Mouse (Mus musculus): ENCODE measurements around the gene Dll3. TPM values are rescaled to one million over a fixed set of nuclear protein-coding genes. Genes with fewer than 3 reads are reported as not detected.

The Dll3 gene
- polyA plus RNA-seq, 1 experiment from 2014 or later, result 16.3 TPM

GRCm38 (mm10) chr7:28290638-28291590 is 11.1 kb downstream of the Dll3 start, which contains the start of gene Selenov:
TSS of gene Selenov (minus strand) at chr7:28291186.
- H3K9me3 ChIP-seq (replicated peaks; ENCODE audit: control insufficient read depth, low read length), result no peaks in the 10 kb centered on the region
- ATAC-seq (peak; percentile 23; the same call in 1 of the 2 replicates), DNase-seq (ENCODE audit: low spot score) (peak; percentile 61)
- WGBS, result under 1% methylated on average over 50 of the region's 52 CpGs
- peak within 1 kb of the TSS; percentile 9 for H3K4me3 ChIP-seq (ENCODE audit: low read depth, low read length)
- H3K4me2 ChIP-seq (ENCODE audit: low read length), result peak within 1 kb of the TSS; percentile 44
- H3K36me3 ChIP-seq (ENCODE audit: control insufficient read depth, insufficient read depth, low read length), result no peaks in the 10 kb centered on the region
- no peak within 1 kb of the TSS for H3K27ac ChIP-seq (ENCODE audit: low read depth, low read length)
- H3K4me1 ChIP-seq (ENCODE audit: control insufficient read depth, insufficient read depth, low read length), result peaks cover 8% of the 10 kb centered on the region
- H3K27me3 ChIP-seq (replicated peaks; ENCODE audit: control insufficient read depth, insufficient read depth, low read length), result peaks cover 49% of the 10 kb centered on the region
- H3K9ac ChIP-seq (ENCODE audit: low read length), result peak within 1 kb of the TSS; percentile 17; the same call in 1 of the 2 replicates

- Histone ChIP-seq H3K4me3 (ENCODE audit: low read depth, low read length) (peak overlapping the region; percentile 9), H3K36me3 (ENCODE audit: control insufficient read depth, insufficient read depth, low read length) (no peaks in the 10 kb centered on the region), H3K9ac (ENCODE audit: low read length) (peak overlapping the region; percentile 17; the same call in 1 of the 2 replicates), H3K27me3 (replicated peaks; ENCODE audit: control insufficient read depth, insufficient read depth, low read length) (peaks cover 47% of the 10 kb centered on the region), H3K4me2 (ENCODE audit: low read length) (peak overlapping the region; percentile 44), H3K4me1 (ENCODE audit: control insufficient read depth, insufficient read depth, low read length) (peaks cover 8% of the 10 kb centered on the region), H3K9me3 (replicated peaks; ENCODE audit: control insufficient read depth, low read length) (no peaks in the 10 kb centered on the region), H3K27ac (ENCODE audit: low read depth, low read length) (no peak overlapping the region)
- peak; percentile 42 for DNase-seq (ENCODE audit: low spot score)
- WGBS, result 2% methylated on average over 17 of the region's 18 CpGs
- no peak for ATAC-seq
Measured at GRCm38 (mm10) chr7:28290165-28290564, 11.9 kb downstream of the Dll3 start.

GRCm38 (mm10) chr7:28280630-28281029 is 21.4 kb downstream of the Dll3 start:
- Histone ChIP-seq H3K4me1 (ENCODE audit: control insufficient read depth, insufficient read depth, low read length) (peaks cover 8% of the 10 kb centered on the region; the same call in 1 of the 2 replicates), H3K4me3 (ENCODE audit: low read depth, low read length) (no peak overlapping the region), H3K9me3 (replicated peaks; ENCODE audit: control insufficient read depth, low read length) (no peaks in the 10 kb centered on the region), H3K36me3 (ENCODE audit: control insufficient read depth, insufficient read depth, low read length) (0 out of 2 replicates have a peak, but pooled peaks cover 4% of the 10 kb centered on the region), H3K27ac (ENCODE audit: low read depth, low read length) (no peak overlapping the region), H3K4me2 (ENCODE audit: low read length) (no peak overlapping the region), H3K27me3 (replicated peaks; ENCODE audit: control insufficient read depth, insufficient read depth, low read length) (no peaks in the 10 kb centered on the region), H3K9ac (ENCODE audit: low read length) (no peak overlapping the region)
- WGBS, result 85% methylated on average over 7 of the region's 7 CpGs
- DNase-seq (ENCODE audit: low spot score), result no peak
- ATAC-seq, result no peak

- peak overlapping the region; percentile 81 for H3K27ac ChIP-seq (ENCODE audit: low read depth, low read length)
- DNase-seq (ENCODE audit: low spot score), result no peak
- H3K4me3 ChIP-seq (ENCODE audit: low read depth, low read length), result peak overlapping the region; percentile 69
- peaks cover 8% of the 10 kb centered on the region; the same call in 1 of the 2 replicates for H3K4me1 ChIP-seq (ENCODE audit: control insufficient read depth, insufficient read depth, low read length)
- H3K27me3 ChIP-seq (replicated peaks; ENCODE audit: control insufficient read depth, insufficient read depth, low read length), result no peaks in the 10 kb centered on the region
- peak overlapping the region; percentile 92 for H3K9ac ChIP-seq (ENCODE audit: low read length)
- H3K9me3 ChIP-seq (replicated peaks; ENCODE audit: control insufficient read depth, low read length), result no peaks in the 10 kb centered on the region
- no peak for ATAC-seq
- 82% methylated on average over 7 of the region's 7 CpGs for WGBS
- H3K36me3 ChIP-seq (ENCODE audit: control insufficient read depth, insufficient read depth, low read length), result peaks cover 4% of the 10 kb centered on the region; the same call in 1 of the 2 replicates
- peak overlapping the region; percentile 89 for H3K4me2 ChIP-seq (ENCODE audit: low read length)
Measured at GRCm38 (mm10) chr7:28278279-28278652, 23.8 kb downstream of the Dll3 start.

GRCm38 (mm10) chr7:28277615-28278278 is 24.3 kb downstream of the Dll3 start, which contains the start of gene Eid2b:
TSS of gene Eid2b (plus strand) at chr7:28277739.
- no peaks in the 10 kb centered on the region for H3K27me3 ChIP-seq (replicated peaks; ENCODE audit: control insufficient read depth, insufficient read depth, low read length)
- H3K4me2 ChIP-seq (ENCODE audit: low read length), result peak within 1 kb of the TSS; percentile 89
- peaks cover 9% of the 10 kb centered on the region; the same call in 1 of the 2 replicates for H3K36me3 ChIP-seq (ENCODE audit: control insufficient read depth, insufficient read depth, low read length)
- peaks cover 8% of the 10 kb centered on the region; the same call in 1 of the 2 replicates for H3K4me1 ChIP-seq (ENCODE audit: control insufficient read depth, insufficient read depth, low read length)
- peak within 1 kb of the TSS; percentile 81 for H3K27ac ChIP-seq (ENCODE audit: low read depth, low read length)
- ATAC-seq, result peak; percentile 80
- DNase-seq (ENCODE audit: low spot score), result peak; percentile 95
- WGBS, result 3% methylated on average over 68 of the region's 68 CpGs
- peak within 1 kb of the TSS; percentile 69 for H3K4me3 ChIP-seq (ENCODE audit: low read depth, low read length)
- H3K9ac ChIP-seq (ENCODE audit: low read length), result peak within 1 kb of the TSS; percentile 92
- H3K9me3 ChIP-seq (replicated peaks; ENCODE audit: control insufficient read depth, low read length), result no peaks in the 10 kb centered on the region

GRCm38 (mm10) chr7:28277237-28277614 is 24.8 kb downstream of the Dll3 start:
- 0 out of 2 replicates have a peak, but pooled peaks have one; percentile 32 for ATAC-seq
- 59% methylated on average over 8 of the region's 8 CpGs for WGBS
- H3K4me1 ChIP-seq (ENCODE audit: control insufficient read depth, insufficient read depth, low read length), result peaks cover 8% of the 10 kb centered on the region; the same call in 1 of the 2 replicates
- H3K4me2 ChIP-seq (ENCODE audit: low read length), result no peak overlapping the region
- peaks cover 9% of the 10 kb centered on the region; the same call in 1 of the 2 replicates for H3K36me3 ChIP-seq (ENCODE audit: control insufficient read depth, insufficient read depth, low read length)
- H3K27ac ChIP-seq (ENCODE audit: low read depth, low read length), result no peak overlapping the region
- no peak overlapping the region for H3K9ac ChIP-seq (ENCODE audit: low read length)
- DNase-seq (ENCODE audit: low spot score), result no peak
- no peaks in the 10 kb centered on the region for H3K9me3 ChIP-seq (replicated peaks; ENCODE audit: control insufficient read depth, low read length)
- no peaks in the 10 kb centered on the region for H3K27me3 ChIP-seq (replicated peaks; ENCODE audit: control insufficient read depth, insufficient read depth, low read length)
- no peak overlapping the region for H3K4me3 ChIP-seq (ENCODE audit: low read depth, low read length)

GRCm38 (mm10) chr7:28271761-28272160 is 30.3 kb downstream of the Dll3 start:
- H3K9me3 ChIP-seq (replicated peaks; ENCODE audit: control insufficient read depth, low read length), result no peaks in the 10 kb centered on the region
- peaks cover 13% of the 10 kb centered on the region for H3K36me3 ChIP-seq (ENCODE audit: control insufficient read depth, insufficient read depth, low read length)
- no peak overlapping the region for H3K4me3 ChIP-seq (ENCODE audit: low read depth, low read length)
- WGBS, result 69% methylated on average over 3 of the region's 3 CpGs
- H3K9ac ChIP-seq (ENCODE audit: low read length), result no peak overlapping the region
- H3K4me2 ChIP-seq (ENCODE audit: low read length), result no peak overlapping the region
- peaks cover 8% of the 10 kb centered on the region for H3K4me1 ChIP-seq (ENCODE audit: control insufficient read depth, insufficient read depth, low read length)
- no peak overlapping the region for H3K27ac ChIP-seq (ENCODE audit: low read depth, low read length)
- ATAC-seq, result no peak
- H3K27me3 ChIP-seq (replicated peaks; ENCODE audit: control insufficient read depth, insufficient read depth, low read length), result no peaks in the 10 kb centered on the region
- no peak for DNase-seq (ENCODE audit: low spot score)

- no peak overlapping the region for H3K4me3 ChIP-seq (ENCODE audit: low read depth, low read length)
- DNase-seq (ENCODE audit: low spot score) (no peak), ATAC-seq (no peak)
- H3K27me3 ChIP-seq (replicated peaks; ENCODE audit: control insufficient read depth, insufficient read depth, low read length), result no peaks in the 10 kb centered on the region
- H3K4me1 ChIP-seq (ENCODE audit: control insufficient read depth, insufficient read depth, low read length), result peaks cover 8% of the 10 kb centered on the region
- 96% methylated on average over 12 of the region's 12 CpGs for whole genome bisulfite sequencing
- H3K27ac ChIP-seq (ENCODE audit: low read depth, low read length), result no peak overlapping the region
- peak overlapping the region; percentile 76 for H3K4me2 ChIP-seq (ENCODE audit: low read length)
- no peaks in the 10 kb centered on the region for H3K9me3 ChIP-seq (replicated peaks; ENCODE audit: control insufficient read depth, low read length)
- no peak overlapping the region for H3K9ac ChIP-seq (ENCODE audit: low read length)
- H3K36me3 ChIP-seq (ENCODE audit: control insufficient read depth, insufficient read depth, low read length), result peaks cover 13% of the 10 kb centered on the region
Measured at GRCm38 (mm10) chr7:28269355-28269754, 32.7 kb downstream of the Dll3 start.

Measured in forebrain, embryonic 14.5 days (tissue).